ENCODE assay signal across 17 mouse cellular contexts in the genomic region with DNA sequence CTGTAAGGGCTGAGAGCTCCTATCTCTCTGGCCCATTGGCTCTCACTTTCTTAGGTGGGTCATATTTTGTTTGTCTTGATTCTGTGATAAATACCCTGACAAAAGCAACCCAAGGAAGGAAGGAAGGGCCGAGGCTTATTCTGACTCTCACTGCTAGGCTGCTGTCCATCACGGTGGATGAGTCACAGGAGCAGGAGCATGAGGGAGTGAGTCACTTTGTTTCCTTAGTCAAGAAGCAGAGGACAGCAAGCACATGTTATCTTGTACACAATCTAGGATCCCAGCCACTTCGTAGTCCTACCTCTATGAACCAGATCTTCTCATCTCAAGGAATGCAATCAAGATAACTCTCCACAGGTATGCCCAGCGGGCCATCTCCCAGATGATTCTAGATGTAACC.
DNase-seq lines count a peak whose midpoint lies in the region; ATAC-seq and TF ChIP-seq lines count a peak whose summit lies in the region.
"Had no signal": no experiment of that assay in that cellular context is flagged by ENCODE, and none has a peak within 500 bp of the region (broad histone marks: within the 10 kb centered on the region; RNA-seq: fewer than 3 reads in every experiment).

No protein-coding gene starts in this region.

- H3K4me2 ChIP-seq in kidney, embryonic 15.5 days, result no peak overlapping the region
- H3K4me2 ChIP-seq: intestine, embryonic 15.5 days; neural tube, embryonic 12.5 days had no signal

- no peaks in the 10 kb centered on the region for H3K27me3 ChIP-seq in kidney, embryonic 15.5 days
- no peaks in the 10 kb centered on the region for H3K27me3 ChIP-seq in C2C12 (ENCODE audit: control insufficient read depth, insufficient read depth, insufficient read length)
- H3K27me3 ChIP-seq: intestine, embryonic 15.5 days; neural tube, embryonic 12.5 days had no signal

- ATAC-seq in kidney, embryonic 15.5 days (replicated peaks; ENCODE audit: low FRiP score), result no peak
- ATAC-seq in inflammation-experienced regulatory T-cells, adult 6 months, result no peak
- ATAC-seq: intestine, embryonic 15.5 days had no signal

- DNase-seq in kidney, adult 18-20 months, result peak; percentile 10
- peak; percentile 93 for DNase-seq in 3T3-L1 (ENCODE audit: low read depth, low spot score)
- no peak for DNase-seq in gastrocnemius, adult 18-20 months (ENCODE audit: low spot score)
- no peak for DNase-seq in left cerebral cortex, adult 8-10 months (ENCODE audit: low spot score in 2 of 2)
- DNase-seq: cerebellum, postnatal 14 days; midbrain, embryonic 14.5 days; right cerebral cortex, postnatal 4 days; thymus, postnatal 14 days had no signal

- H3K9ac ChIP-seq in kidney, embryonic 15.5 days, result no peak overlapping the region
- H3K9ac ChIP-seq: intestine, embryonic 15.5 days; liver, embryonic 14.5 days; neural tube, embryonic 12.5 days had no signal

- H3ac ChIP-seq in C2C12 (ENCODE audit: control insufficient read depth, insufficient read length, low read depth), result no peak overlapping the region

- no peaks in the 10 kb centered on the region for H3K79me2 ChIP-seq in C2C12 (ENCODE audit: control insufficient read depth, insufficient read depth)

- no peak for TF ChIP-seq POLR2A in bone marrow macrophage, adult 2 months (IDR thresholded peaks at IDR 0.05; ENCODE audit: borderline replicate concordance, low read depth, low read length)

- no peaks in the 10 kb centered on the region for H3K9me3 ChIP-seq in kidney, embryonic 15.5 days (replicated peaks)
- H3K9me3 ChIP-seq: embryonic facial prominence, embryonic 10.5 days; forebrain, embryonic 10.5 days; intestine, embryonic 15.5 days; neural tube, embryonic 12.5 days had no signal

- H3K4me1 ChIP-seq in kidney, embryonic 15.5 days, result no peaks in the 10 kb centered on the region; the same call in 1 of the 2 replicates
- peaks cover 27% of the 10 kb centered on the region for H3K4me1 ChIP-seq in bone marrow macrophage, adult 2 months (ENCODE audit: control insufficient read depth, insufficient read depth, low read length)
- H3K4me1 ChIP-seq: intestine, embryonic 15.5 days; neural tube, embryonic 12.5 days had no signal

- H3K36me3 ChIP-seq in kidney, embryonic 15.5 days, result no peaks in the 10 kb centered on the region
- H3K36me3 ChIP-seq in C2C12 (ENCODE audit: control insufficient read depth, insufficient read depth), result no peaks in the 10 kb centered on the region
- H3K36me3 ChIP-seq: embryonic facial prominence, embryonic 10.5 days; forebrain, embryonic 10.5 days; intestine, embryonic 15.5 days; neural tube, embryonic 12.5 days had no signal

- 79% methylated on average over 4 of the region's 4 CpGs for WGBS in kidney, embryonic 15.5 days

- no peak overlapping the region for H3K27ac ChIP-seq in kidney, embryonic 15.5 days
- peak overlapping the region; percentile 84 for H3K27ac ChIP-seq in bone marrow macrophage, adult 2 months (ENCODE audit: insufficient read depth, low read depth, low read length)
- H3K27ac ChIP-seq: embryonic facial prominence, embryonic 10.5 days; forebrain, embryonic 10.5 days; intestine, embryonic 15.5 days; liver, embryonic 14.5 days; neural tube, embryonic 12.5 days had no signal

- no peak for TF ChIP-seq CTCF in C2C12 (IDR thresholded peaks at IDR 0.05; ENCODE audit: control insufficient read depth, insufficient read depth, insufficient read length)
- TF ChIP-seq CTCF in bone marrow macrophage, adult 2 months (IDR thresholded peaks at IDR 0.05; ENCODE audit: low read depth, low read length), result no peak

- H3K79me3 ChIP-seq in C2C12 (ENCODE audit: low read depth), result no peaks in the 10 kb centered on the region

- H3K4me3 ChIP-seq in kidney, embryonic 15.5 days (replicated peaks), result no peak overlapping the region
- no peak overlapping the region for H3K4me3 ChIP-seq in C2C12 (ENCODE audit: insufficient read depth, poor library complexity, severe bottlenecking)
- H3K4me3 ChIP-seq in bone marrow macrophage, adult 2 months (ENCODE audit: insufficient read depth, low read length), result no peak overlapping the region
- H3K4me3 ChIP-seq: embryonic facial prominence, embryonic 10.5 days; forebrain, embryonic 10.5 days; intestine, embryonic 15.5 days; neural tube, embryonic 12.5 days had no signal

TF ChIP-seq in C2C12, 6 proteins besides CTCF, POLR2A, EP300 and RAD21:
- TF ChIP-seq MYOD1 (IDR thresholded peaks at IDR 0.05; ENCODE audit: control insufficient read depth, insufficient read length, low read depth), result peak; percentile 50
- TF ChIP-seq FOSL1 (IDR thresholded peaks at IDR 0.05; ENCODE audit: insufficient read depth, low read length, poor library complexity, severe bottlenecking), result peak; percentile 92
- no peak for TF ChIP-seq CEBPB (IDR thresholded peaks at IDR 0.05; ENCODE audit: low read depth)
- TF ChIP-seq MYOG (IDR thresholded peaks at IDR 0.05; ENCODE audit: control insufficient read depth, extremely low read depth, insufficient read length), result no peak
- peak; percentile 94 for TF ChIP-seq MAX (IDR thresholded peaks at IDR 0.05)
- no peak for TF ChIP-seq USF1 (IDR thresholded peaks at IDR 0.05; ENCODE audit: low read depth)
TF ChIP-seq in C2C12: peak in this region for 3.

Comparison
In these comparisons a context has a peak if more than half of its experiments do, and no peak if none do; other contexts are left out.
1. DNase-seq: peak in kidney, adult 18-20 months (single experiment) and 3T3-L1 (single experiment); none in gastrocnemius, adult 18-20 months (single experiment) and left cerebral cortex, adult 8-10 months (0 of 2).